Mouse (Mus musculus): ENCODE data around the gene Yrdc. TPM values are rescaled to one million over a fixed set of nuclear protein-coding genes. Genes with fewer than 3 reads are reported as not detected.

Gene Yrdc
- polyA plus RNA-seq, 1 experiment from 2014 or later, result 21.1 TPM

DNA sequence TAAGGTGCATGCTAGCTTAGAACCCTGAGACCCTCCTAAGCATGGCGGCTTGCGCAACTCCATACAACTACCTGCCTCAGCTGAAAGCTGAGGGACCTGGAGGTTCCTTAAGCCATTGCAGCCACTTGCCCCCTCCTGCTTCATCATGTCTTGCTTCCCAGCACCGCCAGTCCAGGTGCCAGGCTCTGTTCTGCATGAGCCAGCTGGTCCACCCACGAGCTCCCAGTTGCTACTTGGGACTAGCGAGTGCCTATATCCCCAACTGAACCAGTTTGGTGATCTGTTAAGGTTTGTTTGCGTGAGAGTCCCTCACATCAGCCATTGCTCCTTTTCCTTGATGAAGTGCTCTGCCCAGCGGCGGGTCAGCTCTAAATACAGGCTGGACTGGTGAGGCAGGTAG, 5.8 kb downstream of the Yrdc start:
- H3K36me3 ChIP-seq, result peaks cover 47% of the 10 kb centered on the region
- no peak for ATAC-seq (ENCODE audit: extremely low read depth, insufficient number of reproducible peaks, low FRiP score, low TSS enrichment)
- peaks cover 22% of the 10 kb centered on the region for H3K4me1 ChIP-seq
- H3K27ac ChIP-seq (replicated peaks), result no peak overlapping the region
- WGBS, result 91% methylated on average over 8 of the region's 8 CpGs
- no peaks in the 10 kb centered on the region for H3K9me3 ChIP-seq
- no peak overlapping the region for H3K9ac ChIP-seq
- no peak overlapping the region for H3K4me3 ChIP-seq
- peaks cover 13% of the 10 kb centered on the region for H3K27me3 ChIP-seq (replicated peaks)
- H3K4me2 ChIP-seq, result no peak overlapping the region

- Histone ChIP-seq H3K9me3 (no peaks in the 10 kb centered on the region), H3K9ac (no peak overlapping the region), H3K4me3 (no peak overlapping the region), H3K36me3 (peaks cover 35% of the 10 kb centered on the region), H3K27me3 (replicated peaks) (peaks cover 34% of the 10 kb centered on the region), H3K4me2 (no peak overlapping the region), H3K4me1 (peaks cover 22% of the 10 kb centered on the region), H3K27ac (replicated peaks) (no peak overlapping the region)
- WGBS, result 51% methylated on average over 5 of the region's 5 CpGs
- ATAC-seq (ENCODE audit: extremely low read depth, insufficient number of reproducible peaks, low FRiP score, low TSS enrichment), result no peak
Measured at GRCm38 (mm10) chr4:124858370-124858769, 7.9 kb downstream of the Yrdc start.

DNA sequence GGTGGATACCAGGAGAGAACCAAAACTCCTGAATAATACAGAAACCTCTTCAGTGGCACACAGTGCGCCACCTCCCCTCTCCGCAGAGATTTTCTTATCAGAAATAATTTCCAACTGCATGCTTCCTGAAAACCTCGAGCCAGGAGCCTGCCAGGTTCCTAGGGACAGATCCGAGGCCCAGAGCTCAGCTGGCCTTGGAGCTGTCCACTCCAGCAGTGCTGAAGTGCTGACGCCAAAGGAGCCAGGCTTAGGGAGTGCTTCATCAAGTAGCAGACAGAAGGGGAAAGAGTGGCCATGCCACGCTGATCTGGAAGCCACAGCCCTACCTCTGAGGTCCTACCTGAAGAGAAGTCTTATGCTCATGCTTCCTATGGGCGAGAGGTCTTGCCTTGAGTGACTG, 10.0 kb downstream of the Yrdc start:
- Histone ChIP-seq H3K9me3 (no peaks in the 10 kb centered on the region), H3K4me1 (peaks cover 22% of the 10 kb centered on the region), H3K36me3 (peaks cover 17% of the 10 kb centered on the region), H3K9ac (no peak overlapping the region), H3K27me3 (replicated peaks) (peaks cover 50% of the 10 kb centered on the region), H3K27ac (replicated peaks) (no peak overlapping the region), H3K4me2 (no peak overlapping the region), H3K4me3 (no peak overlapping the region)
- no peak for ATAC-seq (ENCODE audit: extremely low read depth, insufficient number of reproducible peaks, low FRiP score, low TSS enrichment)
- under 1% methylated on average over 7 of the region's 7 CpGs for WGBS

DNA sequence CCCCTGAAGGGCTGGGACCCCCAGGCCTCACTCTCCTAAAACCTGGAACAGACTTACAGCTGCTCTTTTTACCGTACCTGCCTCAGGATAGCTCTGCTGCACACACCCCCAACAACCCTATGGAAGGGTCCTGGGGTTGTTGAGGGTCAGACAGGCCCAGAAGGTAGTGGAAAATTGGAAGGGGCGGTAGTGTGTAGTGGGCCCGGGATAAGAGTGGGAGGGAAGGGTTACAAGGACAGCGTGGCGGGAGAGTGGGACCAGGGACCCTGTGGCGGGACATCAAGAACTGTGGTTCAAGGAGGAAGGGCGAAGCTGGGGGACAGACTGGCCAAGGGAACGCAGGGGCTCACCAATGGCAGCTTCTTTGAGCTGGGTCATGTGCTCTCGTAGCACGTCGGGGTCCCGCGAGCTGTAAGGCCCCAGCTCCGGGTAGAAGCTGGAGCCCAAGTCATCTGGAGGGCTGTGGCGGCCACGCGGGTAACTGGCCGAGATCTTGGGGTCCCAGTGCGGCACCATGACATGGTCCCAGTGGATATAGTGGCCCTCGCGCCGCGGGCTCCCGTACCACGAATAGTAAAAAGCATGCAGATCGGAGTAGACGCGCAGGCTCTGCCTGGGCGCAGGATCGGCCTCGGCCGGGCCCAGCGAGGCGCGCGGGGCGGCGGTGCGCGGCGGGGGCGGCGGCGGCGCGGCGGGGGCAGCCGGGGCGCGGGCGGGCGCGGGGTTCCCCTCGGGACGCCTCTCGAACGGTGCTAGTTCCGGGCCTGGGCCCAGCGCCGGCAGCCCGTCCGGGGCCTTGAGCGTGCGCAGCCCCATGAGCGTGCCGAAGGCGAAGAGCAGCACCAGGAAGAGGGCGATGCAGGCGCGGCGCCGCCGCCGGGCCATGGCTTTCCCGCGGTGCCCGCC, 11.1 kb downstream of the Yrdc start, which contains the start of gene Maneal:
Maneal (minus strand) TSS at position 889 of the 906 bp plus-strand sequence.
- Histone ChIP-seq H3K27me3 (replicated peaks) (peaks cover 50% of the 10 kb centered on the region), H3K9ac (peak within 1 kb of the TSS; percentile 30; the same call in 1 of the 2 replicates), H3K27ac (replicated peaks) (no peak within 1 kb of the TSS), H3K4me2 (peak within 1 kb of the TSS; percentile 71), H3K9me3 (no peaks in the 10 kb centered on the region), H3K36me3 (peaks cover 6% of the 10 kb centered on the region; the same call in 1 of the 2 replicates), H3K4me3 (peak within 1 kb of the TSS; percentile 50), H3K4me1 (peaks cover 22% of the 10 kb centered on the region)
- WGBS, result 4% methylated on average over 45 of the region's 77 CpGs
- ATAC-seq (ENCODE audit: extremely low read depth, insufficient number of reproducible peaks, low FRiP score, low TSS enrichment), result no peak; the same call in 1 of the 2 replicates

- ATAC-seq (ENCODE audit: extremely low read depth, insufficient number of reproducible peaks, low FRiP score, low TSS enrichment), result no peak
- Histone ChIP-seq H3K4me3 (no peak overlapping the region), H3K9me3 (peaks cover 4% of the 10 kb centered on the region; the same call in 1 of the 2 replicates), H3K9ac (no peak overlapping the region), H3K4me1 (no peaks in the 10 kb centered on the region), H3K36me3 (no peaks in the 10 kb centered on the region), H3K4me2 (no peak overlapping the region), H3K27me3 (replicated peaks) (peaks cover 5% of the 10 kb centered on the region; the same call in 1 of the 2 replicates), H3K27ac (replicated peaks) (no peak overlapping the region)
- WGBS, result 83% methylated on average over 1 of the region's 1 CpGs
Measured at GRCm38 (mm10) chr4:124872719-124873118, 22.2 kb downstream of the Yrdc start.

DNA sequence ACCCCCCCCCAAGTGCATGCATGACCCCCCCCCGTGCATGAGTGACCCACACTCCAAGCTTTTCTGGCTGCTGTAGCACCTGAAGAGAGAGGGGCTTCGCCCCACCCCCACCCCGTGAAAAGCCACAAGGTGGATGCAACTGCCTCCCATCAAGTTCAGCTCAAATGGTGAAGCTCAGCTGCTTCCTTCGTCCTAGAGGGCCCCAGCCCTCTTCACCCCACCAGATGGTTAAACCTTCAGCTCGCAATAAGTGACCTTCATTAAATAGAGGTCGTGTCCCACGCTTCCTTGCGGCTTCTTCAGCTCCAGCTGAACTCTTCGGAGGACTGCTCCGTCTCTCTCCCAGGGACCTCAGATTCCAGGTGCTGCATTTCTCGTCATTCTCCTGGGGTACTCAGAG, 30.1 kb downstream of the Yrdc start, which contains the start of gene Epha10:
Epha10 (plus strand) TSS at position 301 of the 400 bp plus-strand sequence.
- Histone ChIP-seq H3K9ac (no peak within 1 kb of the TSS), H3K27ac (replicated peaks) (no peak within 1 kb of the TSS), H3K36me3 (no peaks in the 10 kb centered on the region), H3K9me3 (no peaks in the 10 kb centered on the region), H3K4me1 (peaks cover 11% of the 10 kb centered on the region), H3K27me3 (replicated peaks) (peaks cover 76% of the 10 kb centered on the region), H3K4me2 (peak within 1 kb of the TSS; percentile 66), H3K4me3 (peak within 1 kb of the TSS; percentile 42)
- ATAC-seq (ENCODE audit: extremely low read depth, insufficient number of reproducible peaks, low FRiP score, low TSS enrichment), result no peak
- WGBS, result 7% methylated on average over 11 of the region's 11 CpGs

- H3K27ac ChIP-seq (replicated peaks), result no peak overlapping the region
- no peaks in the 10 kb centered on the region for H3K36me3 ChIP-seq
- WGBS, result under 1% methylated on average over 37 of the region's 37 CpGs
- H3K4me1 ChIP-seq, result peaks cover 11% of the 10 kb centered on the region
- H3K27me3 ChIP-seq (replicated peaks), result peaks cover 85% of the 10 kb centered on the region
- H3K4me3 ChIP-seq, result peak overlapping the region; percentile 42
- no peaks in the 10 kb centered on the region for H3K9me3 ChIP-seq
- H3K4me2 ChIP-seq, result peak overlapping the region; percentile 66
- ATAC-seq (ENCODE audit: extremely low read depth, insufficient number of reproducible peaks, low FRiP score, low TSS enrichment), result no peak
- H3K9ac ChIP-seq, result no peak overlapping the region
Measured at GRCm38 (mm10) chr4:124881341-124881908, 30.9 kb downstream of the Yrdc start.

GRCm38 (mm10) chr4:124882151-124882729, 31.8 kb downstream of the Yrdc start:
- WGBS, result 1% methylated on average over 37 of the region's 37 CpGs
- peaks cover 91% of the 10 kb centered on the region for H3K27me3 ChIP-seq (replicated peaks)
- no peak overlapping the region for H3K9ac ChIP-seq
- peaks cover 11% of the 10 kb centered on the region for H3K4me1 ChIP-seq
- ATAC-seq (ENCODE audit: extremely low read depth, insufficient number of reproducible peaks, low FRiP score, low TSS enrichment), result no peak
- no peaks in the 10 kb centered on the region for H3K9me3 ChIP-seq
- H3K27ac ChIP-seq (replicated peaks), result no peak overlapping the region
- peak overlapping the region; percentile 66 for H3K4me2 ChIP-seq
- H3K36me3 ChIP-seq, result no peaks in the 10 kb centered on the region
- no peak overlapping the region for H3K4me3 ChIP-seq

- ATAC-seq (ENCODE audit: extremely low read depth, insufficient number of reproducible peaks, low FRiP score, low TSS enrichment), result no peak
- 57% methylated on average over 7 of the region's 7 CpGs for WGBS
- peaks cover 94% of the 10 kb centered on the region for H3K27me3 ChIP-seq (replicated peaks)
- no peak overlapping the region for H3K27ac ChIP-seq (replicated peaks)
- no peaks in the 10 kb centered on the region for H3K4me1 ChIP-seq
- no peak overlapping the region for H3K4me2 ChIP-seq
- H3K4me3 ChIP-seq, result no peak overlapping the region
- no peak overlapping the region for H3K9ac ChIP-seq
- no peaks in the 10 kb centered on the region for H3K36me3 ChIP-seq
- H3K9me3 ChIP-seq, result no peaks in the 10 kb centered on the region
Measured at GRCm38 (mm10) chr4:124888702-124889101, 38.2 kb downstream of the Yrdc start.

GRCm38 (mm10) chr4:124889935-124890334, 39.5 kb downstream of the Yrdc start:
- ATAC-seq (ENCODE audit: extremely low read depth, insufficient number of reproducible peaks, low FRiP score, low TSS enrichment), result no peak
- H3K27me3 ChIP-seq (replicated peaks), result peaks cover 94% of the 10 kb centered on the region

DNA sequence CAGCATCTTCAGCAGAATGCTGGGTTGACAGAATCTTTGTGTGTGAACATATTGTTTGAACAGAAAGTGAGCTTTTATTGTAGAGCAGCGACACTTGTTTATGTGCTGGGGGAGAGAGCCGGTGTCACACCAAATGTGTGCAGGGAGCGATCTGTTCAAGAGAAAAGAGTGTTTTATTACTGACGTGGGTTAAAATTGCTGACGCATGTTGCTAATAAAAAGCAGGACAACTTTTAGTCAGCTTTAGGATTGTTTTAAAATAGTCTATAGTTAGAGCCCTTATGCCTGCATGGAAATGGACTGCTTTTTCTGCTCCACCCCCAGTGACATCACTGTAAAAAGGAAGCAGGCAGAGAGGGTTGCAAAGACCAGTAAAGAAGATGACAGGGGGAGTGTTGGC, 40.4 kb downstream of the Yrdc start:
- H3K27me3 ChIP-seq (replicated peaks), result peaks cover 94% of the 10 kb centered on the region
- ATAC-seq (ENCODE audit: extremely low read depth, insufficient number of reproducible peaks, low FRiP score, low TSS enrichment), result no peak
- H3K9ac ChIP-seq, result no peak overlapping the region
- H3K27ac ChIP-seq (replicated peaks), result no peak overlapping the region
- no peak overlapping the region for H3K4me2 ChIP-seq
- no peak overlapping the region for H3K4me3 ChIP-seq
- H3K4me1 ChIP-seq, result peaks cover 7% of the 10 kb centered on the region
- no peaks in the 10 kb centered on the region for H3K9me3 ChIP-seq
- no peaks in the 10 kb centered on the region for H3K36me3 ChIP-seq
- 76% methylated on average over 5 of the region's 5 CpGs for WGBS

More at GRCm38 (mm10) chr4:124889935-124890334, 39.5 kb downstream of the Yrdc start:
- no peaks in the 10 kb centered on the region for H3K36me3 ChIP-seq
- H3K4me3 ChIP-seq, result no peak overlapping the region
- H3K9ac ChIP-seq, result no peak overlapping the region
- H3K27ac ChIP-seq (replicated peaks), result no peak overlapping the region
- WGBS, result 79% methylated on average over 2 of the region's 2 CpGs
- H3K4me2 ChIP-seq, result no peak overlapping the region
- H3K4me1 ChIP-seq, result peaks cover 4% of the 10 kb centered on the region
- no peaks in the 10 kb centered on the region for H3K9me3 ChIP-seq
